Mouse (Mus musculus) liver, adult 2 months (tissue): ENCODE measurements around the gene Nr5a2. TPM values are rescaled to one million over a fixed set of nuclear protein-coding genes. Genes with fewer than 3 reads are reported as not detected.
A peak's percentile ranks its signal among the peaks of the same experiment; 100 is the strongest.

ENCODE experiments used
- DNase-seq: peaks from one replicate; pipeline ENCODE4 v3.0.0-alpha.2; 2011; ENCODE audit warnings: low read depth, low spot score; ENCODE audit errors: extremely low read depth
- H3K27ac ChIP-seq: fragments of 200-500 bp; replicated peaks from 2 replicates; pipeline ENCODE4 v1.5.1; 2012; ENCODE audit warnings: low read depth, mild to moderate bottlenecking, control low read depth, inconsistent platforms, low read length; ENCODE audit not compliant: insufficient read depth
- H3K27me3 ChIP-seq: fragments of 200-500 bp; 2 replicates; pipeline ENCODE4 v1.6.1; 2012; ENCODE audit warnings: mild to moderate bottlenecking, moderate library complexity, low read length, inconsistent platforms; ENCODE audit not compliant: control insufficient read depth, insufficient read depth
- H3K36me3 ChIP-seq: fragments of 200-500 bp; 2 replicates; pipeline ENCODE4 v1.6.1; 2012; ENCODE audit warnings: low read length, inconsistent platforms; ENCODE audit not compliant: control insufficient read depth, insufficient read depth
- H3K4me1 ChIP-seq: fragments of 200-500 bp; 2 replicates; pipeline ENCODE4 v1.6.1; 2011; ENCODE audit warnings: low read length; ENCODE audit not compliant: control insufficient read depth, insufficient read depth
- H3K4me3 ChIP-seq: fragments of 200-500 bp; 2 replicates; pipeline ENCODE4 v1.5.1; 2011; ENCODE audit warnings: low read depth, mild to moderate bottlenecking, control low read depth, low read length, moderate library complexity; ENCODE audit not compliant: insufficient read depth
- H3K79me2 ChIP-seq: fragments of 200-500 bp; 2 replicates; pipeline ENCODE4 v1.6.1; 2012; ENCODE audit warnings: inconsistent platforms, mild to moderate bottlenecking, low read length, moderate library complexity; ENCODE audit not compliant: control insufficient read depth, insufficient read depth
- H3K9ac ChIP-seq: fragments of 200-500 bp; 2 replicates; pipeline ENCODE4 v1.6.1; 2012; ENCODE audit warnings: low read depth, mild to moderate bottlenecking, control low read depth, inconsistent platforms, low read length
- CTCF ChIP-seq: fragments of 200-500 bp; IDR thresholded peaks from 2 replicates; pipeline ENCODE4 v1.5.1; 2011; ENCODE audit warnings: low read depth, low read length, control low read depth
- POLR2A ChIP-seq: fragments of 200-500 bp; IDR thresholded peaks from 2 replicates; pipeline ENCODE4 v1.6.1; 2011; ENCODE audit warnings: low read length, control low read depth; ENCODE audit not compliant: insufficient read depth; ENCODE audit errors: extremely low read depth
- WGBS: fragments of 180-500 bp; shearing (Covaris S2); methylation state at CpG from one replicate; pipeline ENCODE4 v1.1.7; 2018; 5-methylcytosine and 5-hydroxymethylcytosine counted together
- polyA plus RNA-seq: library from polyadenylated mRNA; depleted of rRNA; stranded (reverse); fragments of >200 nt; gene quantifications from 2 replicates; pipeline ENCODE4 v1.2.3, GENCODE M21; 2012
- total RNA-seq: library from RNA; depleted of rRNA; stranded (reverse); fragments of >200 nt; gene quantifications from 2 replicates; pipeline ENCODE4 v1.2.3, GENCODE M21; 2014

Gene Nr5a2
- total and polyA plus RNA-seq, 2 experiments, result 21.4 to 37.7 TPM

- no peak for TF ChIP-seq CTCF
- TF ChIP-seq POLR2A, result no peak
- 98% methylated on average over 6 of the region's 6 CpGs for WGBS
Measured at GRCm38 (mm10) chr1:136888704-136889103, 71.5 kb downstream of the Nr5a2 start.

DNA sequence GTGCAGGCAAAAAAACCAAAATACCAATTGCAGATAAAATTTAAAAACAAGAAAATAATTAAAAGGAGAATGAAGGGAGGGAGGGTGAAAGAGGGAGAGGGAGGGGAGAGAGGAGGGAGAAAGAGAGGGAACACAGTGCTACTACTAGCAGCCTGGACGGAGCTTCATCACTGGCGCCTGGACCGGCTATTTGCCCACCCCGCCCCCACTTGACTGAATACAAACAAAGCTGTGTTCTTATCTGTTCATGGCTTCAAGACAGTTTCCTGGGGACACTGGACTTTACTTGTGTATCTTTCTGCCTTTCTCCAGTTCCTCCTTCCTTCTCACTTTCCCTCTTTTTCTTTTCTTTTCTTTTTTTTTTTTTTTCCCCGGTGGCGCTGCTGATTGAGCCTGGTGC lies 73.6 kb downstream of the Nr5a2 start:
- Histone ChIP-seq H3K4me1 (peaks cover 14% of the 10 kb centered on the region), H3K36me3 (peaks cover 26% of the 10 kb centered on the region; the same call in 1 of the 2 replicates), H3K27me3 (no peaks in the 10 kb centered on the region), H3K4me3 (no peak overlapping the region), H3K9ac (no peak overlapping the region), H3K27ac (peak overlapping the region; percentile 11; the same call in 1 of the 2 replicates), H3K79me2 (peaks cover 5% of the 10 kb centered on the region; the same call in 1 of the 2 replicates)
- DNase-seq, result peak; percentile 70
- 13% methylated on average over 6 of the region's 6 CpGs for WGBS
- TF ChIP-seq CTCF, result no peak

More at GRCm38 (mm10) chr1:136888704-136889103, 71.5 kb downstream of the Nr5a2 start:
- DNase-seq, result no peak
- Histone ChIP-seq H3K4me3 (no peak overlapping the region), H3K9ac (no peak overlapping the region), H3K27me3 (no peaks in the 10 kb centered on the region), H3K36me3 (peaks cover 18% of the 10 kb centered on the region; the same call in 1 of the 2 replicates), H3K79me2 (peaks cover 17% of the 10 kb centered on the region; the same call in 1 of the 2 replicates), H3K27ac (no peak overlapping the region), H3K4me1 (peaks cover 17% of the 10 kb centered on the region)

GRCm38 (mm10) chr1:136883458-136884174 lies 76.6 kb downstream of the Nr5a2 start:
- TF ChIP-seq POLR2A (no peak), CTCF (no peak)
- Histone ChIP-seq H3K79me2 (peaks cover 17% of the 10 kb centered on the region; the same call in 1 of the 2 replicates), H3K27me3 (no peaks in the 10 kb centered on the region), H3K9ac (no peak overlapping the region), H3K4me1 (peaks cover 19% of the 10 kb centered on the region), H3K36me3 (peaks cover 31% of the 10 kb centered on the region), H3K27ac (no peak overlapping the region), H3K4me3 (no peak overlapping the region)
- WGBS, result 95% methylated on average over 13 of the region's 13 CpGs
- DNase-seq, result no peak

DNA sequence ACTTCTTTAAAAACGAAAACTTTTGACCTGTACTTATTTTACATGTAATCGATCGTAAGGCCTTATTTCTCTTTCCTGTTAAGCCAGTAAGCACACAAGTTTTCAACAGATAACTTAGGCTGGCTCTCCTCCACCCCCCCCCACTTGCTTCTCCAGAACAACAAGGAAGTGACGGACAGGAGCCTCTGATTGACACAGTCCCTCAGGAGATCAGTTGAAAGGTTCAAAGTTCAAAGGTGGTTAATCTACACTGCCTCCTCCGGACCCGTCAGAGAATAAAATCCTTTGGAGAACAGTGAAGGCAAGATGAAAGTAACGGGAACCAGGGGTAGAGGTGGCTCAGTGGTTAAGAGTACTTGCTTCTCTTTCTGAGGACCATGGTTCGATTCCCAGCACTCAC lies 80.0 kb downstream of the Nr5a2 start:
- 57% methylated on average over 8 of the region's 8 CpGs for WGBS
- H3K79me2 ChIP-seq, result peaks cover 25% of the 10 kb centered on the region; the same call in 1 of the 2 replicates
- no peak overlapping the region for H3K9ac ChIP-seq
- H3K4me1 ChIP-seq, result peaks cover 18% of the 10 kb centered on the region
- no peak overlapping the region for H3K4me3 ChIP-seq
- DNase-seq, result peak; percentile 63
- no peak overlapping the region for H3K27ac ChIP-seq
- no peaks in the 10 kb centered on the region for H3K27me3 ChIP-seq
- TF ChIP-seq POLR2A (no peak), CTCF (no peak)
- H3K36me3 ChIP-seq, result peaks cover 36% of the 10 kb centered on the region

DNA sequence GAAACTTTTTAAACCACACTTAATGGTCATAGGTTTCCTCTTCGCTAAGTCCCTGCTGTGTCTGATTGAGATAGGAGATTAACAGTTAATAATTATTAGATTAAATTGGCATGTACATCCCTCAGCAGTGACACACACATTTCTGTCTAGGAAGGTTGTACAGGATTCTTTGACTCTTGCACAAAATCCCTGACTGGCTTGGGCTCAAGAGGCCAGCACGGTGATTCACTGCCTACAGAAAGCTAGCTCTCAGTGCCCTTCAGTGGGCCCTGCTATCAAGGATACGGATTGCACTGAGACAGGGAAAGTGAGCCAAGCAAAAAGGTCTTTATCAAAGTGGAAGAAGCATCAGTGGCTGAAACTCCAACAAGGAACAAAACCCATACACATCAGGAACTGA lies 85.2 kb downstream of the Nr5a2 start:
- DNase-seq, result peak; percentile 77
- peaks cover 41% of the 10 kb centered on the region; the same call in 1 of the 2 replicates for H3K79me2 ChIP-seq
- H3K36me3 ChIP-seq, result peaks cover 25% of the 10 kb centered on the region; the same call in 1 of the 2 replicates
- peaks cover 15% of the 10 kb centered on the region for H3K4me1 ChIP-seq
- H3K27me3 ChIP-seq, result no peaks in the 10 kb centered on the region
- no peak overlapping the region for H3K4me3 ChIP-seq
- peak overlapping the region; percentile 39; the same call in 1 of the 2 replicates for H3K27ac ChIP-seq
- TF ChIP-seq POLR2A (no peak), CTCF (no peak)
- no peak overlapping the region for H3K9ac ChIP-seq
- 31% methylated on average over 3 of the region's 3 CpGs for WGBS

DNA sequence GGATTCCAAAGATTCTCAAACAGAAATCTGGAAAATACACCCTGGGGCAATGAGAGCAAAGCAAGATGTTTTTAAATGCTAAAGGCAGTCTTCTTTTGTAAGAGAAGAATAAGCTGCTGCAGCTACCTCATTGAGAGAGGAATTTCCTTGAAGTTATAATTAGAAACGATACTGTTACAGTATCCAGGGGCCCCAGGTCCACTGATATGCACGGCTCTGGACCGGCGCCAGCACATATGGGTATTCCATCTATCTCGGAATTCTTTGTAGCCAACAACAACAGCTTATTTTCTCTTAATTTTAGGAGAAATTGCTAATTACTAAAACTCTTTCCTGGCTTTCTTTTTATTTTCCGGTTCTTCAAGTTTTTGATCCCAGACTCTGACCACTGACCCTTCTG lies 91.3 kb downstream of the Nr5a2 start:
- WGBS, result 70% methylated on average over 6 of the region's 6 CpGs
- no peak for DNase-seq
- Histone ChIP-seq H3K9ac (no peak overlapping the region), H3K79me2 (peaks cover 29% of the 10 kb centered on the region; the same call in 1 of the 2 replicates), H3K4me3 (no peak overlapping the region), H3K4me1 (no peaks in the 10 kb centered on the region), H3K27ac (no peak overlapping the region), H3K36me3 (peaks cover 15% of the 10 kb centered on the region; the same call in 1 of the 2 replicates), H3K27me3 (no peaks in the 10 kb centered on the region)
- TF ChIP-seq CTCF (no peak), POLR2A (no peak)
